Mouse (Mus musculus): ENCODE measurements around the gene Ccdc30.
"Not testable (repeated sequence)": the region's sequence is repeated elsewhere in the genome, so short reads cannot be mapped to it uniquely, and the experiment has no call there.

Gene Ccdc30

DNA sequence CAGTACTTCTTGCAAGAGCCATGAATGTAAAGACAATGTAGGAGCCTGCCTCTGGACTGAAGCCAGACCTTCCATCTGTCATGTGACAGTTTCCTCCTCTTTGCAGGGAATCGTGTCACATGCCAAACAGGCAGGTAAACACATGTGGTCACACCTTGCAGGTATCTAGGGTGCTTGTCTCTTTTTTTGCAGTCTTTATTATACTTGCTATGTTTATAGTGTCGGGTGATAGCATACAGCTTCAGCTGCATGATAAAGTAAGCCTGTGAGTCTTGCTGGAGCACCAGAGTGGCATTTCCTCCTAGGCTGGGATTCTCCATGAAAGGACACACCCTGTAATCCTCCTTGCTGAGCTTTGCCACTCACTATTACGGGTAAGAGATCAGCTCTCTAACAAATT is 113.5 kb downstream of the Ccdc30 start:
- no peak for DNase-seq

GRCm38 (mm10) chr4:119300761-119301160 is 114.6 kb downstream of the Ccdc30 start:
- DNase-seq: no peak

DNA sequence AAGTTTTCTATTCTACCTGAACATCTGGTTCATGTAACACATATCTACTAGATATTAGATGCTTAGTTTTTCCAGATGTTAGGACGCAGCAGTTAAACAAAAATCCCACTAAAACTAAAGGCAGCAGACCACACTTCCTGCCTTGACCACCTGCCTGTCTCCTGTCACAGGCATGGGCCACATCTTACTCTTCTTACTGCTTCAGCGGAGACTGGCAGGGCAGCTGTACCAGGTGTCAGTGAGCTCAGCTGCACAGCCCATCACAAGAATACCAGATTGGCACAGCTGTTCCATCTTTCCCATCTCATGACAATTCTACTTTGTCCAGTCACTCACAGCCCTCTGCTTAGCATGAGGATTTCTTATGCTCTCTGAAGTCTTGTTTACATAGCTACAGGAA is 118.0 kb downstream of the Ccdc30 start:
- no peak for DNase-seq

GRCm38 (mm10) chr4:119295134-119295453 is 120.2 kb downstream of the Ccdc30 start:
- DNase-seq: no peak

GRCm38 (mm10) chr4:119294415-119295133 is 120.7 kb downstream of the Ccdc30 start, which contains the start of gene Ybx1:
Gene Ybx1, minus strand, starts transcription at chr4:119294604.
- DNase-seq: peak; percentile 99 to 100

DNA sequence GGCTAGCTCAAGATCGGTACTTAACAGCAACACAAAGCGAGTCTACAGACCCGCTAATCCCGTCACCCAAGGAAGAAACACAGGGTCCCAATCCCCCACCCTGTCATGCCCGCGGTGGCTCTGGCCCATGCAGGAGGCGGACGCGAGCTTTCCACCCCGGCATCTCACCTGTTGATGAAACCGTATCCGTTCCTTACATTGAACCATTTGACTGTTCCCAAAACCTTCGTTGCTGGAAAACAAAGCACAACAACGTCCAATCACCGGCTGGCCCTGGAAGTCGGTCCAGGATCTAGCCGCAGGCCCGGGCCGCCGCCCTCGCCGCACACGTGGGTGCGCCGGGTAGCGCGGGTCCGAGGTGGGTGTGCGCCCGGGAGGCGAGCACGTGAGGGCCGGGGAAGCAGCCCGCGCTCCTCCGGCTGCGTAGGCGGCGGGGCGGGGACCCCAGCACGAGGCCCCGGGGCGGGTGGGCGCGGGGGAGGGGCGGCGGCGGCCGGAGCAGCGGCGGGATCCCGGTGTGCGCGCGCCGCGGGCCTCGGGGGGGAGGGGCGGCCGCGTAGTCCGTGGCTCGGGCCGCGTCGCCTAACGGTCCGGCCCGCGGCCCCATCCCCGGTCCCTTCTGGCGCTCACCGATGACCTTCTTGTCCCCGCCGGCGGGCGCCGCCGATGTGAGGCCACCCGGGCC is 121.6 kb downstream of the Ccdc30 start:
- DNase-seq: no peak

DNA sequence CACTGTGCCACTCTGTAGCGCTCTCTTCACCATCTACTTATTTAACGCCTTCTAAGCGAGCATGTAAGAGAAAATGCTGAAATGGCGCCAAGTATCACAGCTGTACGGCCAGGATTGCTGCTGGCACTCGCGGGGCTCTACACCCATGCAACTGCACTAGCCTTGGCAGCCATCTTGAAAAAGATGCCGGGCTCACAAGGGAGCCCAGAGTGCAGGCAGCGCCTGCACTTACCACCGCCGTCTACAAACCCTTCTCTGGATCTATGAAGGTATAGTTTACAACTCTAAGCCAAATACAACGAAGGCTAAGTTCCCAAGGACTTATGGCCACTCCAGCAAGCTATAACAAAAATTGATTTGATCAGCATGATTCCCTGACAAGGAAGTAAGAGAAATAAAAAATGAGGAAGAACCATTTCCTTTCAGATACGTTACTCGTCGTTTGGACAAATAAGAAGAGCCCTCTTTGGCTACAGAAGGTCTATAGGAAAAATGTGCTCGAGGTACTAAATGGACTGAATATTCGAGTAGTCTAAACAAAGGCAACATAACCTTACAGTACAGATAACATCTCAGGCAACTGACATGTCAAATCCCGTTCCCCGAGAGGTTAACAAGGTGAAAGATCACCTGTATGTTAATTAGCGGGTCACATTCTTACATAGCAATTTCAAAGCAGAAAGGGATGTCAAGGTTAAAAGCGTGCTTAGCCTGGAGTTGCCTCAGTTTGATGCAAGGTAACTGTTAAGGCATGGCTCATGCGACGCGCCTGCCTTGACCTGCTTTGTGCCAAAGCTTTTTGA is 122.3 kb downstream of the Ccdc30 start:
- peak; percentile 32 to 37 for DNase-seq

- no peak for DNase-seq
Observed at GRCm38 (mm10) chr4:119291921-119292320, 123.4 kb downstream of the Ccdc30 start.

DNA sequence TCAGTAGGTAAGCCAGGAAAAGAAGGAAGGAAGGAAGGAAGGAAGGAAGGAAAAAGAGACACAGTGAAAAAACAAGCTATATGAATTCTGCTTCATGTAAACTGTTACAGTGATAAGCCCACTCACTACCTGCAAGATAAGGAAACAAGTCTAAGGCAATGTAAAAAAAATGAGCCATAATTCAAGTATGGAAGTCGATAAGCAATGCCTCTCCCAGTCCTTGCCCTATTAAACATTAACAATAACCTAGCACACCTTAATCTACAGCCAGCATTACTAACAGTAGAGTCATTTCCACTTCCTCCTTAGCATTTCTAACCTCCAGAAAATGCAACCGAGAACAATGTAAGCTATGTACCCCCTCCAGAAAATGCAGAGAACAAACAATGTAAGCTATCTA is 130.0 kb downstream of the Ccdc30 start:
- no peak for DNase-seq

DNA sequence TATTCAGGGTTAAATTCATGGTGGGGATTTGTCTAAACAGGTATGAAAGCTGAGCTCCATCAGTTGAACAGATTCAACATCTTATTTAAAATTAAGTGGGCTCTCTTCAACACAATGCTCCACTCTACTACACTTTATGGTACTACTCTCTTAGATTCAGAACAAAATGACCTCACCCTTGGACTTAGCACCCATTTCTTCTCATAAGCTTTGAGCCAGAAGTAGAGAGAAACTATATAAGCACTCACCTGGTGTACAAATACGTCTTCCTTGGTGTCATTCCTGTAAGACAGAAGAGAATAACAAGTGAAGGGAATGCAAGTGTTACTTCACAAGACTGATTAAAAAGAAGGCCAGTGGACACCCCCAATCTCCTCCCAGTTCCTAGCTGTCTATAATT is 130.5 kb downstream of the Ccdc30 start:
- DNase-seq: no peak

GRCm38 (mm10) chr4:119278784-119279183 is 136.5 kb downstream of the Ccdc30 start:
- DNase-seq: not testable (repeated sequence)

- no peak for DNase-seq
Observed at GRCm38 (mm10) chr4:119275726-119276125, 139.6 kb downstream of the Ccdc30 start.

DNA sequence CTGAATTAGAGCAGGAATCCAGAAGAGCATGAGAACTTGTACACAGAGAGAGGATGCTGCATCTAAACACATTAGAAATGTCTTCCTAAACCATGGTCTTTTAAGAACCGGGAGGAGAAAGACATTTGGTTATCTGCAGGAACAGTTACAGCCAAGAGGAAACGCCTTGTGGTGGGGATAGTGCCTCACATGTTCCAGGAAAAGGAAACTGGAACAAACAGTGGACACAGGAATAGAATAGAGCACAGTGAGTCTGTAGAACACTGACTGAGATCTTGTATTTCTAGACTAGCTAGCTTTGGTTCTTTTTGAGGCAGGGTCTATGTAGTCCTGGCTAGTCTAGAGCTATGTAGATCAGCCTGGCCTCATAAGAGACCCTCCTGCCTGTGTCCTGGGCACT is 140.1 kb downstream of the Ccdc30 start:
- no peak for DNase-seq

DNA sequence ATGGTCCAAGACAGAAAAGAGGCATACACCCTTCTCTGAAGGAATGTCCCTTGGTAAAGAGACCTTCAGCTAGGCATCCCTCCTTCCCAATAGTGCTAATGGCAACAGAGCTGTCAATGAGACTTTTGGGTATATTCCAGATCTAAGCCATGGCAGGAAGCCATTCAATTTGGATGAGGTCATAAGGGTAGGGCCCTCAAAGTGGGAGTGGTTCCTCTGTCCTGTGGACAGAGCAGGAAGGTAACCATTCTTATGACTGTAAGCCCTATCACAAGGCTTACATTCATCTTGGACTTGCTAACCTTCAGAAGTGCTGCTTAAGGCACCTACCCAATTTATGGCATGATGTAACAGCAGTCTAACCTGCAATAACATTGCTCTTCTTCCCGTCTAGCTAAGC is 140.7 kb downstream of the Ccdc30 start:
- DNase-seq: no peak

Data from kidney, adult 8-10 months (tissue).